18 mouse cellular contexts compared by ENCODE assay signal in genomic region chr11:21098457-21098856, GRCm38 (mm10). TPM values are rescaled to one million over a fixed set of nuclear protein-coding genes. Genes with fewer than 3 reads are reported as not detected.
DNase-seq lines count a peak whose midpoint lies in the region; ATAC-seq lines count a peak whose summit lies in the region.
"Had no signal": no experiment of that assay in that cellular context is flagged by ENCODE, and none has a peak within 500 bp of the region (broad histone marks: within the 10 kb centered on the region; RNA-seq: fewer than 3 reads in every experiment).

No protein-coding gene starts in this region.

- no peak overlapping the region for H3K9ac ChIP-seq in midbrain, embryonic 11.5 days (ENCODE audit: low read length)
- no peak overlapping the region for H3K9ac ChIP-seq in midbrain, embryonic 13.5 days (replicated peaks)
- no peak overlapping the region for H3K9ac ChIP-seq in liver, embryonic 13.5 days
- H3K9ac ChIP-seq: embryonic facial prominence, embryonic 13.5 days; forebrain, embryonic 12.5 days; heart, embryonic 12.5 days; hindbrain, embryonic 13.5 days had no signal

- H3K27ac ChIP-seq in midbrain, embryonic 11.5 days (ENCODE audit: low read depth, low read length), result no peak overlapping the region
- no peak overlapping the region for H3K27ac ChIP-seq in midbrain, embryonic 13.5 days
- H3K27ac ChIP-seq in liver, embryonic 13.5 days, result no peak overlapping the region
- no peak overlapping the region for H3K27ac ChIP-seq in hindbrain, embryonic 10.5 days
- H3K27ac ChIP-seq: embryonic facial prominence, embryonic 13.5 days; forebrain, embryonic 12.5 days; hindbrain, embryonic 13.5 days; hindbrain, postnatal 0 days had no signal

- H3K27me3 ChIP-seq in midbrain, embryonic 11.5 days (ENCODE audit: control insufficient read depth, insufficient read depth, low read length), result no peaks in the 10 kb centered on the region
- H3K27me3 ChIP-seq in midbrain, embryonic 13.5 days, result no peaks in the 10 kb centered on the region
- H3K27me3 ChIP-seq in liver, embryonic 13.5 days, result no peaks in the 10 kb centered on the region
- H3K27me3 ChIP-seq in hindbrain, embryonic 10.5 days (ENCODE audit: insufficient read depth, poor library complexity, severe bottlenecking), result no peaks in the 10 kb centered on the region
- H3K27me3 ChIP-seq: embryonic facial prominence, embryonic 13.5 days; forebrain, embryonic 12.5 days; heart, embryonic 12.5 days; hindbrain, embryonic 13.5 days had no signal

- H3K36me3 ChIP-seq in midbrain, embryonic 11.5 days (ENCODE audit: control insufficient read depth, insufficient read depth, low read length), result peaks cover 2% of the 10 kb centered on the region; the same call in 1 of the 2 replicates
- 0 out of 2 replicates have a peak, but pooled peaks cover 2% of the 10 kb centered on the region for H3K36me3 ChIP-seq in midbrain, embryonic 13.5 days
- H3K36me3 ChIP-seq in liver, embryonic 13.5 days, result no peaks in the 10 kb centered on the region
- H3K36me3 ChIP-seq in hindbrain, embryonic 10.5 days, result peaks cover 31% of the 10 kb centered on the region
- H3K36me3 ChIP-seq: embryonic facial prominence, embryonic 13.5 days; forebrain, embryonic 12.5 days; hindbrain, embryonic 13.5 days had no signal

- H3K4me1 ChIP-seq in midbrain, embryonic 11.5 days (ENCODE audit: control insufficient read depth, insufficient read depth, low read length), result peaks cover 5% of the 10 kb centered on the region; the same call in 1 of the 2 replicates
- peaks cover 15% of the 10 kb centered on the region for H3K4me1 ChIP-seq in midbrain, embryonic 13.5 days (replicated peaks)
- H3K4me1 ChIP-seq in liver, embryonic 13.5 days (replicated peaks), result peaks cover 38% of the 10 kb centered on the region
- peaks cover 10% of the 10 kb centered on the region for H3K4me1 ChIP-seq in hindbrain, embryonic 10.5 days (replicated peaks)

- WGBS in midbrain, embryonic 11.5 days, result 95% methylated on average over 2 of the region's 2 CpGs
- 94% methylated on average over 2 of the region's 2 CpGs for WGBS in midbrain, embryonic 13.5 days
- 23% methylated on average over 2 of the region's 2 CpGs for WGBS in liver, embryonic 13.5 days (ENCODE audit: insufficient replicate concordance)
- WGBS in hindbrain, embryonic 10.5 days, result 97% methylated on average over 2 of the region's 2 CpGs

- H3K9me3 ChIP-seq in midbrain, embryonic 11.5 days (ENCODE audit: control insufficient read depth, low read length), result no peaks in the 10 kb centered on the region
- peaks cover 2% of the 10 kb centered on the region; the same call in 1 of the 2 replicates for H3K9me3 ChIP-seq in midbrain, embryonic 13.5 days
- H3K9me3 ChIP-seq in liver, embryonic 13.5 days (replicated peaks), result no peaks in the 10 kb centered on the region
- 0 out of 2 replicates have a peak, but pooled peaks cover 2% of the 10 kb centered on the region for H3K9me3 ChIP-seq in hindbrain, embryonic 10.5 days
- H3K9me3 ChIP-seq: embryonic facial prominence, embryonic 13.5 days; forebrain, embryonic 12.5 days; heart, embryonic 12.5 days; hindbrain, embryonic 13.5 days had no signal

- ATAC-seq in midbrain, embryonic 11.5 days (ENCODE audit: low FRiP score), result no peak
- ATAC-seq in midbrain, embryonic 13.5 days, result no peak
- ATAC-seq in liver, embryonic 13.5 days (ENCODE audit: low read depth), result no peak
- peak; percentile 14; the same call in 1 of the 2 replicates for ATAC-seq in megakaryocyte progenitor cell, adult 5-6 weeks (replicated peaks; ENCODE audit: poor library complexity)
- ATAC-seq: forebrain, embryonic 16.5 days; hindbrain, postnatal 0 days had no signal

- no peak overlapping the region for H3K4me2 ChIP-seq in midbrain, embryonic 11.5 days
- no peak overlapping the region for H3K4me2 ChIP-seq in midbrain, embryonic 13.5 days (replicated peaks)
- peak overlapping the region; percentile 28 for H3K4me2 ChIP-seq in liver, embryonic 13.5 days
- H3K4me2 ChIP-seq: embryonic facial prominence, embryonic 13.5 days; forebrain, embryonic 12.5 days; heart, embryonic 12.5 days; hindbrain, embryonic 13.5 days had no signal

- peak; percentile 83 for DNase-seq in midbrain, embryonic 11.5 days (ENCODE audit: low spot score, missing footprints)
- DNase-seq in liver, embryonic 13.5 days, result no peak
- DNase-seq in embryo, embryonic 11 days, result no peak
- DNase-seq in hindbrain, embryonic 10.5 days (ENCODE audit: low spot score), result no peak
- DNase-seq in kidney, adult 11 months, result no peak
- DNase-seq: adrenal gland, adult 8-10 months; cerebellum, adult 11 months; cerebellum, adult 9-10 months; cerebellum, postnatal 25 days; gastrocnemius, postnatal 10 days had no signal

- no peak overlapping the region for H3K4me3 ChIP-seq in midbrain, embryonic 11.5 days (ENCODE audit: low read depth, low read length)
- no peak overlapping the region for H3K4me3 ChIP-seq in midbrain, embryonic 13.5 days (replicated peaks)
- H3K4me3 ChIP-seq in liver, embryonic 13.5 days (replicated peaks), result no peak overlapping the region
- H3K4me3 ChIP-seq in hindbrain, embryonic 10.5 days, result no peak overlapping the region
- H3K4me3 ChIP-seq: embryonic facial prominence, embryonic 13.5 days; forebrain, embryonic 12.5 days; heart, embryonic 12.5 days; hindbrain, embryonic 13.5 days had no signal

RNA-seq across cellular contexts. Expression of gene Peli1, which starts 7.4 kb away (rescaled TPM):
- polyA plus RNA-seq in midbrain, embryonic 11.5 days (2014; fragmentation: Nextera tagmentation; extraction: Ambion mirVana), result 108 and 113 TPM in 2 replicates
- 92.6 and 102 TPM in 2 replicates for polyA plus RNA-seq in midbrain, embryonic 13.5 days (2015; fragmentation: Nextera tagmentation; extraction: Ambion mirVana)
- 10.5 and 12.0 TPM in 2 replicates for polyA plus RNA-seq in liver, embryonic 13.5 days (2015; fragmentation: Nextera tagmentation; extraction: Ambion mirVana)
- total RNA-seq in megakaryocyte progenitor cell, adult 5-6 weeks (2015), result 18.1 and 21.1 TPM in 2 replicates
- total RNA-seq in megakaryocyte progenitor cell, adult 5-6 weeks (2017), result 11.2 and 14.1 TPM in 2 replicates
- 66.9 and 75.9 TPM in 2 replicates for polyA plus RNA-seq in hindbrain, embryonic 10.5 days (2016; fragmentation: Nextera tagmentation; extraction: Ambion mirVana)
